Mouse (Mus musculus) limb, embryonic 15.5 days (tissue): ENCODE results near the gene Zbtb48. TPM values are rescaled to one million over a fixed set of nuclear protein-coding genes. Genes with fewer than 3 reads are reported as not detected.
A peak's percentile ranks its signal among the peaks of the same experiment; 100 is the strongest.

Experiments used
- ATAC-seq: fragments of 200-750 bp; cut with Nextera tagmentation; 2 replicates; pipeline ENCODE4 v1.8.0; 2017; ENCODE audit warnings: low read depth, moderate TSS enrichment; ENCODE audit not compliant: insufficient number of reproducible peaks, low FRiP score, low TSS enrichment
- H3K27ac ChIP-seq: fragments of 300-500 bp; sonication (generic); 2 replicates; pipeline ENCODE4 v1.5.1; 2015; ENCODE audit warnings: moderate library complexity, mild to moderate bottlenecking, inconsistent platforms
- H3K27me3 ChIP-seq: fragments of 300-500 bp; sonication (generic); 2 replicates; pipeline ENCODE4 v1.6.1; 2015; ENCODE audit warnings: inconsistent platforms
- H3K36me3 ChIP-seq: fragments of 300-500 bp; sonication (generic); 2 replicates; pipeline ENCODE4 v1.6.1; 2015; ENCODE audit warnings: inconsistent platforms
- H3K4me1 ChIP-seq: fragments of 300-500 bp; sonication (generic); 2 replicates; pipeline ENCODE4 v1.6.1; 2015; ENCODE audit warnings: inconsistent platforms
- H3K4me2 ChIP-seq: fragments of 300-500 bp; sonication (generic); 2 replicates; pipeline ENCODE4 v1.6.1; 2015; ENCODE audit warnings: mild to moderate bottlenecking, inconsistent platforms
- H3K4me3 ChIP-seq: fragments of 300-500 bp; sonication (generic); 2 replicates; pipeline ENCODE4 v1.5.1; 2015; ENCODE audit warnings: mild to moderate bottlenecking, inconsistent platforms
- H3K9ac ChIP-seq: fragments of 300-500 bp; sonication (generic); 2 replicates; pipeline ENCODE4 v1.6.1; 2015; ENCODE audit warnings: inconsistent platforms
- H3K9me3 ChIP-seq: fragments of 300-500 bp; sonication (generic); 2 replicates; pipeline ENCODE4 v1.6.1; 2016; ENCODE audit warnings: inconsistent platforms
- WGBS: fragments of 180-500 bp; shearing (Covaris S2); methylation state at CpG from one replicate; pipeline ENCODE4 v1.1.7; 2015; 5-methylcytosine and 5-hydroxymethylcytosine counted together
- polyA plus RNA-seq: library from polyadenylated mRNA; unstranded; fragments of >200 nt; fragmentation: Nextera tagmentation; extraction: Ambion mirVana; gene quantifications from 2 replicates; pipeline ENCODE4 v1.2.1, GENCODE M21; 2015

Gene Zbtb48
- 17.2 and 19.5 TPM in 2 replicates for polyA plus RNA-seq

DNA sequence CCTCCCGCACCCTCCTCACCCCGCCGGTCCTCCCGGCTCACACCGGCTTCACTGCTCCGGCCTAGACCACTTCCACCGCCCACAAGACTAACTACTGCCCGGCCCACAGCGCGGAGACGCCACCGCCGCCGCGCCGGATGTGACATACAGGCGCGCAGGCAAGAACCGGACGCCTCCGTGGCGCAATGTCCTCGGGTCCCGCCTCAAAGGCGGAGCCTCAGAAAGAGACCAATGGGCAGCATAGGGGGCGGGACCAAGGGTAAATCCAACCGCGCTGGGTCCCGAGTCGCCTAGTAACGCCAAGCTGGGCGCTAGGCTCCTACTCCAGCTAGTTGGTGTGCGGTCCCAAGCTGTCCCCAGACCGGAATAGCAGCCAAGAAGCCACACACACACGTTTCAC, at the start of gene Zbtb48:
Gene Zbtb48, minus strand, starts transcription at position 148 of the 400 bp plus-strand sequence.
- Histone ChIP-seq H3K36me3 (peaks cover 28% of the 10 kb centered on the region), H3K27ac (peak within 1 kb of the TSS; percentile 80), H3K4me3 (peak within 1 kb of the TSS; percentile 87), H3K9me3 (no peaks in the 10 kb centered on the region), H3K27me3 (no peaks in the 10 kb centered on the region), H3K4me1 (peaks cover 49% of the 10 kb centered on the region), H3K9ac (peak within 1 kb of the TSS; percentile 82), H3K4me2 (peak within 1 kb of the TSS; percentile 92)
- under 1% methylated on average over 35 of the region's 35 CpGs for WGBS
- peak; percentile 94 for ATAC-seq

DNA sequence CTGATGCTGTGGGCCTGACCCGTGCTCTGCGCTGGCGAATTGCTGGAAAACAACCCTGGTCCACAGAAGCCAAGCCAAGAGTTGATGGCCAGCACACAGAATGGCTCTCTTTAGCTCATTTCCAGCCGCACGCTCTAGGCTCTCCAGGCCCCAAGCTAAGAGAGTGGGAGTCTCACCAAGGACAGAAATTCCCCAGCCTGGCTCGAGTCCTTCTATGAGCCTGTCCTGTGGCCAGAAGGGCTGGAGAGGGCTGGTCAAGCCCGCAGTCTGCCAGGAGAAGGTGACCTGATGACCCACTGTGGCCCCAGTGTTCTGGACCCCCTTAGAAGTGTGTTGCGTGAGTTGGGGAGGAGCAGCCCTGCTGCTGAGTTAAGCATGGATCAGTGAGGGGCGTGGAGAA, 49.7 kb upstream of the Zbtb48 start:
- Histone ChIP-seq H3K9ac (no peak overlapping the region), H3K9me3 (no peaks in the 10 kb centered on the region), H3K36me3 (no peaks in the 10 kb centered on the region), H3K27me3 (no peaks in the 10 kb centered on the region), H3K4me1 (peaks cover 17% of the 10 kb centered on the region), H3K27ac (no peak overlapping the region), H3K4me2 (no peak overlapping the region), H3K4me3 (no peak overlapping the region)
- ATAC-seq, result no peak
- 89% methylated on average over 9 of the region's 9 CpGs for WGBS

DNA sequence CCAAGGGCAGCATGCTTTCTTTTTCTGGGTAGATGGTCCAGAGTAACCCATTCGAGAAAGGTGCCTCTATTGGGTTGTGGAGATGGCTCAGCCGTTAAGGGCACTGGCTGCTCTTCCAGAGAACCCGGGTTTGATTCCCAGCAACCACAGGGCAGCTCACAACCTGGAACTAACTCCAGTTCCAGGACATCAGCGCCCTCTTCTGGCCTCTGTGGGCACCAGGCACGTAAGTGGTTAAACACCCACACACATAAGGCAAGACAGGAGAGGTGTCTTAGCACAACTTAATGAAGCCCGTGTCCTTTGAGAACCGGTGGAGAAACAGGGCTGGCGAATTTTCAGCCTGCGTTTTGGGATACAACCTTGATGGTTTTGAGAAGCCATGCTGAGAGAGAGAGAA, 47.1 kb upstream of the Zbtb48 start:
- peaks cover 37% of the 10 kb centered on the region for H3K4me1 ChIP-seq
- no peak for ATAC-seq

DNA sequence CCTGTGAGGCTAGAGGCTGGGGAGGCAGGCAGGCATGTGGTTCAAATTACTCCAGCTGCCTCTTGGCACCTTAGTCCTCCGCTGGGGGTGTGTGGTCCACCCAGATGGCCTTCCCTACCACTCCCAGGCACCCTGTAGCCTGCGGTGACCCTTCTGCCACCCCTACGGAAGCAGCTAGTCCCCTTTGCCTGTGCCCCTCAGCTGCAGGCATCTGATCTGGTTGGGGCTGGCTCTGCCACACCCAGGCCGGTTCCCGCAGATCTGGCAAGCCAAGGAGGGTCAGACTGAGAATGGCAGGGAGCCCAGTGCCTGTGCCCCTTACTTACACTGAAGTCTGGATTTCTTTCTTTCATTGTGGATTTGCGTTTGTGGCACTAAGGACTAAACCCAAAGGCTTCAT, 46.2 kb upstream of the Zbtb48 start:
- H3K4me3 ChIP-seq, result no peak overlapping the region
- H3K9me3 ChIP-seq, result no peaks in the 10 kb centered on the region
- no peak overlapping the region for H3K9ac ChIP-seq
- H3K27me3 ChIP-seq, result no peaks in the 10 kb centered on the region
- no peak overlapping the region for H3K4me2 ChIP-seq
- H3K36me3 ChIP-seq, result no peaks in the 10 kb centered on the region
- H3K4me1 ChIP-seq, result peaks cover 37% of the 10 kb centered on the region
- 54% methylated on average over 6 of the region's 6 CpGs for WGBS
- no peak for ATAC-seq
- no peak overlapping the region for H3K27ac ChIP-seq

More for the DNA sequence above, 47.1 kb upstream of the Zbtb48 start:
- 83% methylated on average over 9 of the region's 9 CpGs for WGBS
- Histone ChIP-seq H3K36me3 (no peaks in the 10 kb centered on the region), H3K9me3 (no peaks in the 10 kb centered on the region), H3K27me3 (no peaks in the 10 kb centered on the region), H3K27ac (no peak overlapping the region), H3K4me2 (no peak overlapping the region), H3K9ac (no peak overlapping the region), H3K4me3 (no peak overlapping the region)

DNA sequence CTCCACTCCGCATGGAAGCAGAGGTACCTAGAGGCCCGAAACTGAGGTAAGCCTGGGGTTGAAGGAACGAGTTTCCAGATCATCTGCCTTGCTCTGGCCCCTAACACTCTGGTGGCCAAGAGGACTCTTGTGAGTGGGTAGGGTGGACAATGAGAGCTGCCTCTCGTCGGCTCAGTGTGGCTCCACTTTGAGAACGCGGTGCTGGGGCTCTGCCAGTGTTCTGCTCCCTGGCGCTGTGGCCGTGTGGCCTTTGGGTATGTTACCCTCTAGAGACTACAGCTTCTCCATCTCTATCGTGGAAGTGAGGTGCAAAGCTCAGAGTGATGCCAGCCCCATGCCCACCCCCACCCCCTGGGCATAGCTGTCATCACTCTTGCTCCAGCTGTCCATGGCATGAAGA, 45.2 kb upstream of the Zbtb48 start:
- peak overlapping the region; percentile 67 for H3K27ac ChIP-seq
- no peaks in the 10 kb centered on the region for H3K9me3 ChIP-seq
- no peak for ATAC-seq
- H3K36me3 ChIP-seq, result no peaks in the 10 kb centered on the region
- 69% methylated on average over 10 of the region's 10 CpGs for WGBS
- H3K4me3 ChIP-seq, result no peak overlapping the region
- H3K4me1 ChIP-seq, result peaks cover 37% of the 10 kb centered on the region
- no peak overlapping the region for H3K9ac ChIP-seq
- H3K27me3 ChIP-seq, result no peaks in the 10 kb centered on the region
- H3K4me2 ChIP-seq, result 0 out of 2 replicates have a peak overlapping the region, but pooled peaks have one; percentile 14

DNA sequence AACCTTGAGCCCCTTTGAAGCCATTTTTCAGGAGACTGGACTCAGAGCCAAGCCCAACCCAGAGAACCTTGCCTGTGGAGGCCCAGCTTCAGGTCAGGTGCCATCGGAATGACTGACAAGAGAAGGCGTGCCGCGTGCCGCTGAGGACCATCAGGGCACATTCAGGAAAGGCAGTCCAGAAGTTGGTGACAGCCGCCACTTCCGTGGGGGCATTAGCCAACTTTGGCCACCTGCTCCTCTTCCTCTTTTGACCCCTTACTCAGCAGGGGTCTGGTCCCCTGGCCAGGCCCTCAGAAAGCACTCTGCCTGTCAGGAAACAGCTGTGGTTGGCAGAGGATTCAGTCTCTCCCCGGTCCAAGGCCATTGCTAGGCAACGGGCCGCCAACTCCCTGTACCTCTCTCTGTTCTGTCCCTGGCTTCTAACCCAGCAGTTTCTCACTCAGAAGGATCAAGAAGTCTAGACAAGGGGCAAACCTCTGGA, 44.7 kb upstream of the Zbtb48 start, which contains the start of gene Plekhg5:
Gene Plekhg5, plus strand, starts transcription at position 378 of the 481 bp plus-strand sequence.
- H3K27me3 ChIP-seq, result no peaks in the 10 kb centered on the region
- no peak within 1 kb of the TSS for H3K4me3 ChIP-seq
- 0 out of 2 replicates have a peak, but pooled peaks have one; percentile 50 for ATAC-seq
- WGBS, result 64% methylated on average over 10 of the region's 10 CpGs
- peaks cover 37% of the 10 kb centered on the region for H3K4me1 ChIP-seq
- H3K4me2 ChIP-seq, result 0 out of 2 replicates have a peak within 1 kb of the TSS, but pooled peaks have one; percentile 14
- no peaks in the 10 kb centered on the region for H3K36me3 ChIP-seq
- no peaks in the 10 kb centered on the region for H3K9me3 ChIP-seq
- peak within 1 kb of the TSS; percentile 67 for H3K27ac ChIP-seq
- H3K9ac ChIP-seq, result no peak within 1 kb of the TSS

DNA sequence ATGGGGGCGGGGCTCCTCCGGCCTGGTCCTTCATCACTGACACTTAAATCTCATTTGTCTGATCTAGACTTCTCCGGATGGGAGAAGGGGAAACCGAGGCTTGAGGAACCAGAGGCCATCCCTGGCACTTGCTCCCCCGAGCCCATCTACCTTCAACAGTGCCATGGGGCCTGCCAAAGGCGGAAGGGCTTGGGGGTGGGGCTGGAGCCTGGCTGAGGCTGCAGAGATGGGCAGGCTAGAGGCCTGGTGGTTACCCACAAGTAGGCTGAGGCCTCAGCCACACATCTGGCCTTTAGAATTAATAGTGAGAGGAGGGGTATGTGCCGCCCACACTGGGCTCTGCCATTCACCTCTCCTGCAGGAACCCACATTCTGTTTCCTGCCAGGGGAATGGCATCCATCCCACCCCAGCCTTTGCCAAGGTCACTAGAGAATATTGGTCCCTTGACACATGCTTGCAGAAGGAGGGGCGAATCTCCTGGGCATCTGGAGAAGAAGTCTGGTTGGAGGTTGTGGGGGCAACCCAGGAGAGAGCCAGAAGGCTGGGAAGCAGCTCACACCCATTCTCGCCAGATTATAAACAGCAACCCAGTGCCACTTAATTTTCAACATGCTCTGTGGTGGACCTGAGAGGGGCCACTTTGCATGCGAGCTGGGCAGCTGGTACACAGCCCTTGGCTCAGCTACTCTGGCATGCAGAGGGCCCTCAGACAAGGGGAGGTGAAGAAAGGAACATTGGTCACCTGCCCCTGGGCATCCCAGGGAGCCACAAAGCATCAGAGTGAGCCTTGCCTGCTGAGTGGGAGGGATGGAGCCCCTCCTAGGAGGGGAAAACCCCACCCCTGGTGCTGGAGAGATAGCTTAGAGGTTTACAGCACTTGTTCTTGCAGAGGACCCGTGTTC, 43.3 kb upstream of the Zbtb48 start:
- Histone ChIP-seq H3K27ac (peak overlapping the region; percentile 48), H3K4me3 (no peak overlapping the region), H3K9ac (no peak overlapping the region), H3K9me3 (no peaks in the 10 kb centered on the region), H3K4me2 (no peak overlapping the region), H3K4me1 (peaks cover 37% of the 10 kb centered on the region), H3K36me3 (no peaks in the 10 kb centered on the region), H3K27me3 (no peaks in the 10 kb centered on the region)
- WGBS, result 57% methylated on average over 11 of the region's 11 CpGs
- no peak for ATAC-seq

DNA sequence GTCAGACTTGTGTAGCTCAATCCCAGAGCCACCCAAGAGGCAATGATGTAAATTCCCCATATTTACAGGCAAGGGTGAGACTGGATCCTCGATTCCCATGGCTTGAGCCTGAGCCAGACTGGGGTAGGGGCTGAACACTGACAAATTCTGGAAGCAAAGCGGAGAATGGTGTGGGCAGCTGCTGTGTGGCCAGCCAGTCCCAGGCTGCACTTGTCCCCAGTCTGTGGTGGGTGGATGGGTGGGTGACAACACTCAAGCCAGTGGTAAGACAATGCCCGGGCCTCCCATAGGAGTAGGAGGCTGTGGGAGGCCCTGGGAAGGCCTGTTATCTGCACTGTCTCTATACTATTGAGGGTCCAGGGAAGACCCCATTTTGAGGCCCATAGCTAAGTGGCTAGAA, 41.8 kb upstream of the Zbtb48 start:
- H3K4me1 ChIP-seq, result peaks cover 37% of the 10 kb centered on the region
- H3K27ac ChIP-seq, result no peak overlapping the region
- no peaks in the 10 kb centered on the region for H3K27me3 ChIP-seq
- no peak overlapping the region for H3K4me3 ChIP-seq
- 79% methylated on average over 3 of the region's 3 CpGs for WGBS
- peaks cover 1% of the 10 kb centered on the region; the same call in 1 of the 2 replicates for H3K36me3 ChIP-seq
- no peaks in the 10 kb centered on the region for H3K9me3 ChIP-seq
- H3K9ac ChIP-seq, result no peak overlapping the region
- no peak overlapping the region for H3K4me2 ChIP-seq
- no peak for ATAC-seq

DNA sequence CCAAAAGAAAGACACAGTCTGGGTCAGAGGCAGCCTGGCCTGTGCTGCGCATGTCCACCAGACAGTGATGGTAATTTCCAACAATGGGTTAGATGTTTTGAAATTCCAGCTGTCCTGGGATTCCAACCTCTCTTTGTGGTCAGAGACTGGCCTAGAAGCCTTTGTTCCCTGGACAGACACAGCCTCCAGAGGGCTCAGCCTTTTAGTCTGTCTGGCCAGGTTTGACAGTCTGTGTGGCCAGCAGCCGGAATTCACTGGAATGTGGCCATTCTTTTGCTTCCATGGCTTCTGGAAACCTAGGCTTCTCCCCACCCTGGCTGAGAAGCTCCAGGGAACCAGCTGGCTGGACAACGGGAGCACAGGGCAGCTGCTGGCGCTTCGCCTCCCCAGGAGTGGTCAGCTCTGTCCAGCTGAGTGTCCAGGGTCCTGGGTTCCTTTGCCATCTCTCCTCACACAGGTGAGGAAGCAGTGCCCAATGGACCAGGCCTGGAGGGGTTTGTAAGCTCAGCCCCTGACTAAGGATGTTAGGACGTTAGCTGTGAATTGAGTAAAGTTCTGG, 40.8 kb upstream of the Zbtb48 start:
- peaks cover 4% of the 10 kb centered on the region; the same call in 1 of the 2 replicates for H3K36me3 ChIP-seq
- H3K4me2 ChIP-seq, result no peak overlapping the region
- H3K9me3 ChIP-seq, result no peaks in the 10 kb centered on the region
- H3K9ac ChIP-seq, result no peak overlapping the region
- peaks cover 28% of the 10 kb centered on the region for H3K4me1 ChIP-seq
- H3K27me3 ChIP-seq, result no peaks in the 10 kb centered on the region
- H3K27ac ChIP-seq, result no peak overlapping the region
- 76% methylated on average over 6 of the region's 6 CpGs for WGBS
- ATAC-seq, result no peak
- H3K4me3 ChIP-seq, result no peak overlapping the region

DNA sequence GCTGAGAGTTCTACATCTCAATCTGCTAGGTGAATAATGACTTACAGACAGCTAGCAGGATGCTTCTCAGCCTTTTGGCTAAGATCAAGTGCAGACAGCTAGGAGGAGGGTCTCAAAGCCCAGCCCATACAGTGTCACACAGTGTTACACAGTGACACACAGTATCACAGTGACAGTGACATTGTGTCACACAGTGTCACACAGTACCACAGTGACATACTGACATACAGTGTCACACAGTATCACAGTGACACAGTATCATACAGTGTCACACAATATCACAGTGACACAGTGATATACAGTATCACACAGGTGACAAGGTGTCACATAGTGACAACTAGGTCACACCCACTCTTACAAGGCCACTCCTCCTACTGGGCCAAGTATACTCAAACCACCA, 39.8 kb upstream of the Zbtb48 start:
- Histone ChIP-seq H3K4me1 (peaks cover 21% of the 10 kb centered on the region), H3K9me3 (no peaks in the 10 kb centered on the region), H3K4me3 (no peak overlapping the region), H3K27me3 (no peaks in the 10 kb centered on the region), H3K9ac (no peak overlapping the region), H3K4me2 (no peak overlapping the region), H3K27ac (no peak overlapping the region), H3K36me3 (peaks cover 4% of the 10 kb centered on the region)
- ATAC-seq, result no peak

DNA sequence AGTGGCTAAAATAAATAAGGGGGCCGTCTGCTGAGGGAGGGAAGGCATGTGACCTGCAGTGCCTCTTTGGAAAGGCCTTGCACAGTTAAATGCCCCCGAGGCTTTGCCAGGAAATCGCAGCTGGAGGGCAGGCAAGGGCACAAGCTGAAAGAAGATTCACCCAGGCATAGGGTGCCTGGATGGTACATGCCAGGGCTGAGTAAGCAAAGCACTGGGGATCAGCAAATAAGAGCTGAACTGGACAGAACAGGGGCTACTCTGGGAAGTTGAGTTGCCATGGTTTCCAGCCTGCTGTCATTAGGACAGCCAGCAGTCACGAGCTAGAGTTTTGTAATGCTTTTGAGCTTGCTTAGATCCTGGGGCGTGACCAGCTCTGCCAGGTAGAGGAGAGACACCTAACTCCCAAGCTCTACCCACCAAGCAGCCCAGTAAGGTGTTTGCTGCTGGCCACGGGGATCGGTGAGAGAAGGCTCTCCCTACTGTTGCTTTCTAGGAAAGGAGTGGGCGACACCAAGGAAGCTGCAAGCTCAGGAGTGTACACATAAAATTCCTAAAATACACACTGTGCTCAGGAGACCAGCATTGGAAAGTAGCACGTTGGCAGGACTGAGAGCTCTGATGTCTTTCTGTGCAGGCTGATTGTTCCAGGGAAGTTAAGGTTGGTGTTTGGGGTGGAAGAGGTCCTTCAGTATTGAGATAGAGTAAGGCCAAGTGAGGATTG, 35.1 kb upstream of the Zbtb48 start:
- ATAC-seq, result no peak
- H3K36me3 ChIP-seq, result peaks cover 43% of the 10 kb centered on the region
- H3K4me3 ChIP-seq, result no peak overlapping the region
- H3K9me3 ChIP-seq, result no peaks in the 10 kb centered on the region
- H3K9ac ChIP-seq, result no peak overlapping the region
- no peak overlapping the region for H3K27ac ChIP-seq
- H3K4me2 ChIP-seq, result no peak overlapping the region
- 73% methylated on average over 9 of the region's 9 CpGs for WGBS
- no peaks in the 10 kb centered on the region for H3K27me3 ChIP-seq
- no peaks in the 10 kb centered on the region for H3K4me1 ChIP-seq
